Mouse (Mus musculus): ENCODE data around the gene Aida. TPM values are rescaled to one million over a fixed set of nuclear protein-coding genes. Genes with fewer than 3 reads are reported as not detected.

Aida gene
- polyA plus RNA-seq, 1 experiment from 2014 or later = 24.9 TPM

DNA sequence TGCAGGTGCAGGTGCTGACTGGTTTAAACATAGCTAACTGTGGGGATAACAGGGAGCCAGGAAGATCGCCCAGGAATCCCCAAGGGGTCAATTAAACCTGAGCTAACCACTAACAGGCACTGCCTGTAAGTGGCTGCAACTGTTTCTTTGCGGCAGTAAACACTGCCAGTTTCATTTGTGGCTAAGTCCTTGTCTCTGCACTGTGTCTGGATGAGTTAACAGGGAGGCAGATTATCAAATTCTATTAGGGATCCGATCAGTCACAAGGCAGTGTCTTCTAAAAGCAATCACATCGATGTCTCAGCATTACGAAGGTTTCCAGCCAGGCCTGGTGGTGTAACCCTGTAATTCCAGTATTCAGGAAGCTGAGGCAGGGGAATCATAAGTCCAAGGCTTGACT, 70.0 kb downstream of the Aida start:
- ATAC-seq (ENCODE audit: low FRiP score, low TSS enrichment) = no peak
- H3K9me3 ChIP-seq (ENCODE audit: control insufficient read depth, low read length) = no peaks in the 10 kb centered on the region
- H3K4me3 ChIP-seq (ENCODE audit: low read length) = no peak overlapping the region
- 88% methylated on average over 5 of the region's 5 CpGs for WGBS
- H3K4me1 ChIP-seq (ENCODE audit: control insufficient read depth, insufficient read depth, low read length) = peaks cover 17% of the 10 kb centered on the region; the same call in 1 of the 2 replicates
- no peak overlapping the region for H3K9ac ChIP-seq (ENCODE audit: low read depth, low read length)
- H3K36me3 ChIP-seq (ENCODE audit: control insufficient read depth, insufficient read depth, low read length) = peaks cover 38% of the 10 kb centered on the region
- no peak overlapping the region for H3K27ac ChIP-seq (ENCODE audit: low read depth, low read length)
- H3K4me2 ChIP-seq (replicated peaks; ENCODE audit: low read depth, low read length) = no peak overlapping the region
- H3K27me3 ChIP-seq (ENCODE audit: control insufficient read depth, insufficient read depth, low read length) = no peaks in the 10 kb centered on the region

- ATAC-seq (ENCODE audit: low FRiP score, low TSS enrichment) = peak; percentile 82
- 2% methylated on average over 56 of the region's 56 CpGs for WGBS
Observed at GRCm38 (mm10) chr1:183368601-183369400, 72.4 kb downstream of the Aida start.

DNA sequence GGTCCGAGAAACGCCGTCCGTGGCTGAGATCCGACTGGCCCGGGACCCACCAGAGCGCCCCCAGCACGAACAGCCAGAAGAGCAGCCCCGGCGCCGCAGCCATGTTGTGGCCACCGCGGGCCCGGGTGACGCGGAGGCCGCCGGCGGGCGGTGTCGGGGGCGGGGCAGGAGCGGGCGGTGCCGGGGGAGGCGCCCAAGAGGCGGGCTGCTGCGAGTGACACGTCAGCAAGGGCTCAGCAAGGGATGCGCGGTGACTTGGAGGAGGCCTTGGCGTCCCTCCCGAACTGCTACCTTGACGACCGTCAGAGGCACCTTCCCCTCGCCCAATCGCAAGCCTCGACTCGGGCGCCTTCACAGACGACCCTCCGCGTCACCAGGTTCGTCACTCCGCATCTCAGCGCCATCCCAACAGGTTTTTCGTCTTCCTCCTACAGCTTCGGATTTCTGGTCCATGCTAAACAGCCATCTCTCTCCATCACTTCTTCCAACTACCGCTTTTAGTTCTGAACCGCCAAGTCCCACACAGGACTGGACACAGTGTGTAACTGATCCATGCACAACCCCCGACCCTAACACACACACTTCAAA, 73.1 kb downstream of the Aida start, which contains the start of gene Mia3:
Mia3 (minus strand) TSS at position 127 of the 588 bp plus-strand sequence.
- under 1% methylated on average over 43 of the region's 51 CpGs for WGBS
- Histone ChIP-seq H3K36me3 (ENCODE audit: control insufficient read depth, insufficient read depth, low read length) (peaks cover 8% of the 10 kb centered on the region), H3K4me3 (ENCODE audit: low read length) (peak within 1 kb of the TSS; percentile 74), H3K4me2 (replicated peaks; ENCODE audit: low read depth, low read length) (peak within 1 kb of the TSS; percentile 67), H3K27ac (ENCODE audit: low read depth, low read length) (peak within 1 kb of the TSS; percentile 74), H3K4me1 (ENCODE audit: control insufficient read depth, insufficient read depth, low read length) (peaks cover 17% of the 10 kb centered on the region; the same call in 1 of the 2 replicates), H3K9me3 (ENCODE audit: control insufficient read depth, low read length) (peaks cover under 1% of the 10 kb centered on the region; the same call in 1 of the 2 replicates), H3K9ac (ENCODE audit: low read depth, low read length) (peak within 1 kb of the TSS; percentile 88), H3K27me3 (ENCODE audit: control insufficient read depth, insufficient read depth, low read length) (no peaks in the 10 kb centered on the region)
- peak; percentile 99 for ATAC-seq (ENCODE audit: low FRiP score, low TSS enrichment)

More at GRCm38 (mm10) chr1:183368601-183369400, 72.4 kb downstream of the Aida start:
- peaks cover 16% of the 10 kb centered on the region for H3K36me3 ChIP-seq (ENCODE audit: control insufficient read depth, insufficient read depth, low read length)
- peak overlapping the region; percentile 74 for H3K27ac ChIP-seq (ENCODE audit: low read depth, low read length)
- peak overlapping the region; percentile 88 for H3K9ac ChIP-seq (ENCODE audit: low read depth, low read length)
- peak overlapping the region; percentile 67 for H3K4me2 ChIP-seq (replicated peaks; ENCODE audit: low read depth, low read length)
- H3K9me3 ChIP-seq (ENCODE audit: control insufficient read depth, low read length) = no peaks in the 10 kb centered on the region
- peaks cover 17% of the 10 kb centered on the region; the same call in 1 of the 2 replicates for H3K4me1 ChIP-seq (ENCODE audit: control insufficient read depth, insufficient read depth, low read length)
- H3K27me3 ChIP-seq (ENCODE audit: control insufficient read depth, insufficient read depth, low read length) = no peaks in the 10 kb centered on the region
- H3K4me3 ChIP-seq (ENCODE audit: low read length) = peak overlapping the region; percentile 74

GRCm38 (mm10) chr1:183374728-183375127, 78.3 kb downstream of the Aida start:
- H3K36me3 ChIP-seq (ENCODE audit: control insufficient read depth, insufficient read depth, low read length) = no peaks in the 10 kb centered on the region
- H3K4me2 ChIP-seq (replicated peaks; ENCODE audit: low read depth, low read length) = no peak overlapping the region
- H3K4me1 ChIP-seq (ENCODE audit: control insufficient read depth, insufficient read depth, low read length) = 0 out of 2 replicates have a peak, but pooled peaks cover 5% of the 10 kb centered on the region
- ATAC-seq (ENCODE audit: low FRiP score, low TSS enrichment) = no peak
- peaks cover 6% of the 10 kb centered on the region; the same call in 1 of the 2 replicates for H3K9me3 ChIP-seq (ENCODE audit: control insufficient read depth, low read length)
- no peak overlapping the region for H3K27ac ChIP-seq (ENCODE audit: low read depth, low read length)
- no peak overlapping the region for H3K4me3 ChIP-seq (ENCODE audit: low read length)
- no peaks in the 10 kb centered on the region for H3K27me3 ChIP-seq (ENCODE audit: control insufficient read depth, insufficient read depth, low read length)
- 74% methylated on average over 5 of the region's 5 CpGs for WGBS
- H3K9ac ChIP-seq (ENCODE audit: low read depth, low read length) = no peak overlapping the region

Other genes with a start within 250 kb of the Aida start
- gene Disp1, start 75.1 kb upstream of the Aida start, polyA plus RNA-seq (2014; fragmentation: Nextera tagmentation; extraction: Ambion mirVana) = 9.6 and 16.9 TPM in 2 replicates
- 26.1 and 51.4 TPM in 2 replicates for gene Brox, start 679 bp downstream of the Aida start, polyA plus RNA-seq (2014; fragmentation: Nextera tagmentation; extraction: Ambion mirVana)
- gene Mia3, start 73.0 kb downstream of the Aida start, polyA plus RNA-seq (2014; fragmentation: Nextera tagmentation; extraction: Ambion mirVana) = 50.8 and 104 TPM in 2 replicates
- 21.0 and 22.4 TPM in 2 replicates for gene Taf1a, start 92.4 kb downstream of the Aida start, polyA plus RNA-seq (2014; fragmentation: Nextera tagmentation; extraction: Ambion mirVana)
- gene Hhipl2, start 121.6 kb downstream of the Aida start, polyA plus RNA-seq (2014; fragmentation: Nextera tagmentation; extraction: Ambion mirVana) = 0.21 and 0.22 TPM in 2 replicates

Measured in kidney, embryonic 14.5 days (tissue).